8 mouse cellular contexts compared by ENCODE assay signal in the genomic region with DNA sequence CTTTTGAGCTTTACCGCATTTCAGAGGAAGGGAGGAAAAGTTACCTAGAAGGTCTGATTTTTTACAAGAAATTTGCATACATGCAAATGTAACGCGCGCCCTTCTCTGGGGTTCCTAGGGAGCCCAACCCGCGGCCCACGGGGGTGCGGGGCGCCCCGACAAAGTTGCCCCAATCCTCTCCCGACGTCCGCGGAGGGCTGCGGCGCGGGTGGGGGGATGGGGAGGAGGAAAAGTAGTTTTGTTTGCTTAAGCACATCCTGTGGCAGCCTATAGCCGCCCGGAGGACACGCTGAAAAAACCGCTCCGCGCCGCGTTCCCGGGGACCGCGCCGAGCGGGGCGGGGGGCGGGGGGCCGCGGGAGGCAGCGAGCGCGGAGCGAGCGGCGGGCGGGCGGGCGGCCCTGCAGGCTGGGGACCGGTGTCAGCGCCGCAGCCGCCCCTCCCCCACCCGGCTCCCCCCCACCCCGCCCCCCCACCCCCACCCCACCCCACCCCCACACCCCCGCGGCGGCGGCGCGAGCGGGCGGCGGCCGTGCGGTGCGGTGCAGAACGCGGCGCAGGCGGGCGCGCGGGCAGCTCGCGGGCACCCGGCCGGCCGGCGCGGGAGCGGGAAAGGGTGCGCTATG. TPM values are rescaled to one million over a fixed set of nuclear protein-coding genes. Genes with fewer than 3 reads are reported as not detected.
A peak's percentile ranks its signal among the peaks of the same experiment; 100 is the strongest.
DNase-seq lines count a peak whose midpoint lies in the region; ATAC-seq and TF ChIP-seq lines count a peak whose summit lies in the region.

No protein-coding gene starts in this region.

- H3K9ac ChIP-seq in intestine, embryonic 16.5 days (ENCODE audit: low read depth, low read length), result peak overlapping the region; percentile 98
- H3K9ac ChIP-seq in lung, embryonic 14.5 days, result peak overlapping the region; percentile 99

- DNase-seq in gastrocnemius, adult 18-20 months (ENCODE audit: low spot score), result peak; percentile 60
- DNase-seq in gastrocnemius, adult 8-10 months (ENCODE audit: low spot score in 2 of 2), result no peak
- peak; percentile 47 for DNase-seq in brain, adult 2 months (ENCODE audit: low read depth, low spot score)
- peak; percentile 65 for DNase-seq in gastrocnemius, postnatal 10 days
- peak; percentile 81 for DNase-seq in lung, embryonic 14.5 days
- peak; percentile 36 for DNase-seq in right cerebral cortex, postnatal 14 days
- DNase-seq in urinary bladder, postnatal 4 days (ENCODE audit: low spot score in 2 of 2), result peak; percentile 59 to 67

- H3K4me3 ChIP-seq in intestine, embryonic 16.5 days (ENCODE audit: low read length), result peak overlapping the region; percentile 87
- peak overlapping the region; percentile 96 for H3K4me3 ChIP-seq in lung, embryonic 14.5 days (ENCODE audit: low read depth, low read length)

- peak; percentile 41 for ATAC-seq in intestine, embryonic 16.5 days
- ATAC-seq in lung, embryonic 14.5 days (ENCODE audit: insufficient read depth), result peak; percentile 39

- H3K4me1 ChIP-seq in intestine, embryonic 16.5 days (ENCODE audit: control insufficient read depth, insufficient read depth, low read length), result peaks cover 19% of the 10 kb centered on the region
- H3K4me1 ChIP-seq in lung, embryonic 14.5 days (ENCODE audit: insufficient read depth), result peaks cover 16% of the 10 kb centered on the region

- no peaks in the 10 kb centered on the region for H3K9me3 ChIP-seq in intestine, embryonic 16.5 days (ENCODE audit: control insufficient read depth, low read length)
- H3K9me3 ChIP-seq in lung, embryonic 14.5 days (ENCODE audit: low read depth, low read length), result no peaks in the 10 kb centered on the region

- WGBS in intestine, embryonic 16.5 days, result under 1% methylated on average over 60 of the region's 77 CpGs
- under 1% methylated on average over 43 of the region's 77 CpGs for WGBS in lung, embryonic 14.5 days

- H3K27me3 ChIP-seq in intestine, embryonic 16.5 days (replicated peaks; ENCODE audit: control insufficient read depth, insufficient read depth, low read length), result no peaks in the 10 kb centered on the region
- no peaks in the 10 kb centered on the region for H3K27me3 ChIP-seq in lung, embryonic 14.5 days (ENCODE audit: insufficient read depth, low read length)

- peak overlapping the region; percentile 88 for H3K4me2 ChIP-seq in intestine, embryonic 16.5 days (ENCODE audit: low read depth, low read length)
- H3K4me2 ChIP-seq in lung, embryonic 14.5 days, result peak overlapping the region; percentile 91

- H3K36me3 ChIP-seq in intestine, embryonic 16.5 days (ENCODE audit: control insufficient read depth, insufficient read depth, low read length), result no peaks in the 10 kb centered on the region
- H3K36me3 ChIP-seq in lung, embryonic 14.5 days (ENCODE audit: insufficient read depth), result no peaks in the 10 kb centered on the region

- peak overlapping the region; percentile 95 for H3K27ac ChIP-seq in intestine, embryonic 16.5 days (ENCODE audit: low read length)
- peak overlapping the region; percentile 98 for H3K27ac ChIP-seq in lung, embryonic 14.5 days (ENCODE audit: low read depth)

- no peak for TF ChIP-seq CTCF in lung, embryonic 14.5 days (IDR thresholded peaks at IDR 0.05; ENCODE audit: low read depth)

RNA-seq across cellular contexts. Expression of a gene that starts 0.7 kb away (rescaled TPM):
- under 1 TPM in 1 of 2 experiments, not detected in 1; 0.21 TPM for total RNA-seq in gastrocnemius, adult 18-20 months (2021)
- total RNA-seq in gastrocnemius, adult 8-10 months (2022), result not detected
- total RNA-seq in gastrocnemius, postnatal 10 days (2021), result 1 to 10 TPM; 1.4 TPM
- 2.5 and 2.6 TPM in 2 replicates for polyA plus RNA-seq in intestine, embryonic 16.5 days (2015; fragmentation: Nextera tagmentation; extraction: Ambion mirVana)
- 0.84 and 0.85 TPM in 2 replicates for polyA plus RNA-seq in lung, embryonic 14.5 days (2014; fragmentation: Nextera tagmentation; extraction: Ambion mirVana)

RNA-seq across cellular contexts. Expression of a gene that starts 4.7 kb away (rescaled TPM):
- total RNA-seq in gastrocnemius, adult 18-20 months (2021), result 10 to 100 TPM; 56.3 to 56.9 TPM
- 10 to 100 TPM; 53.6 to 64.5 (median 57.1) TPM for total RNA-seq in gastrocnemius, adult 8-10 months (2022)
- 100 to 1,000 TPM; 111 to 124 TPM for total RNA-seq in gastrocnemius, postnatal 10 days (2021)
- polyA plus RNA-seq in intestine, embryonic 16.5 days (2015; fragmentation: Nextera tagmentation; extraction: Ambion mirVana), result 23.7 and 24.0 TPM in 2 replicates
- polyA plus RNA-seq in lung, embryonic 14.5 days (2014; fragmentation: Nextera tagmentation; extraction: Ambion mirVana), result 48.2 and 53.5 TPM in 2 replicates

Comparison
In these comparisons a context has a peak if more than half of its experiments do, and no peak if none do; other contexts are left out.
1. DNase-seq: peak in gastrocnemius, adult 18-20 months (single experiment), brain, adult 2 months (single experiment), gastrocnemius, postnatal 10 days (single experiment), lung, embryonic 14.5 days (single experiment), right cerebral cortex, postnatal 14 days (single experiment) and urinary bladder, postnatal 4 days (2 of 2); none in gastrocnemius, adult 8-10 months (0 of 2).